10 mouse cellular contexts compared by ENCODE assay signal in the genomic region with DNA sequence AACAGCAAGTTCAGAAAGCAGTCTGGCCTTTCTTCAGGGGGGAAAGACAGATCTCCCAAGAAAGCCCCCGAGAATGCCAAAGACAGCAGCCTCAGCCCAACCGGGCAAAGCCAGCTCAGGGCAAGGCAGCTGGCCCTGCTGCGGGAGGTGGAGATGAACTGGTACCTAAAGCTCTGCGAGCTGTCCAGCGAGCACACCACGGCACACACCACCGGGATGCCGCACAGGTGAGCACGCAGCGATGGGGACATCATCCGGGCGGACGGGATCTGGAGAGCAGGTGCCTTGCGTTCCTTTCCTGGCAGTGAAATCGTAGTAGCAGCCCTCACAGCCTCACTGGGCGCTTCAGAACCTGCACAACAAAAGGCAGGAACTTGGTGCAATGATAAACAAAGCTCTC.
DNase-seq lines count a peak whose midpoint lies in the region; ATAC-seq lines count a peak whose summit lies in the region.
"Had no signal": no experiment of that assay in that cellular context is flagged by ENCODE, and none has a peak within 500 bp of the region (broad histone marks: within the 10 kb centered on the region; RNA-seq: fewer than 3 reads in every experiment).

No protein-coding gene starts in this region.

- 7% methylated on average over 16 of the region's 16 CpGs for WGBS in forebrain, embryonic 12.5 days
- 9% methylated on average over 16 of the region's 16 CpGs for WGBS in midbrain, embryonic 12.5 days

- DNase-seq in kidney, postnatal 4 days: peak; percentile 5 to 6
- DNase-seq in kidney, adult 18-20 months: no peak
- DNase-seq in cerebellum, postnatal 10 days: peak; percentile 42 to 47
- no peak for DNase-seq in left cerebral cortex, postnatal 36 days (ENCODE audit: low spot score in 2 of 2)
- no peak for DNase-seq in thymus, postnatal 10 days (ENCODE audit: low spot score in 2 of 2)
- DNase-seq in MN1 (ENCODE audit: low spot score): no peak
- DNase-seq: heart, postnatal 36 days had no signal

- H3K4me1 ChIP-seq in forebrain, embryonic 12.5 days: peaks cover 6% of the 10 kb centered on the region
- peaks cover 4% of the 10 kb centered on the region; the same call in 1 of the 2 replicates for H3K4me1 ChIP-seq in midbrain, embryonic 12.5 days

- 0 out of 2 replicates have a peak overlapping the region, but pooled peaks have one; percentile 21 for H3K9ac ChIP-seq in forebrain, embryonic 12.5 days
- H3K9ac ChIP-seq in midbrain, embryonic 12.5 days (replicated peaks): peak overlapping the region; percentile 39; the same call in 1 of the 2 replicates

- no peaks in the 10 kb centered on the region for H3K9me3 ChIP-seq in forebrain, embryonic 12.5 days
- no peaks in the 10 kb centered on the region for H3K9me3 ChIP-seq in midbrain, embryonic 12.5 days

- ATAC-seq in forebrain, embryonic 12.5 days (ENCODE audit: low FRiP score): peak; percentile 53; the same call in 1 of the 2 replicates
- no peak for ATAC-seq in midbrain, embryonic 12.5 days (ENCODE audit: low FRiP score, low read depth)

- H3K27me3 ChIP-seq in forebrain, embryonic 12.5 days: peaks cover 7% of the 10 kb centered on the region
- H3K27me3 ChIP-seq in midbrain, embryonic 12.5 days: peaks cover 5% of the 10 kb centered on the region; the same call in 1 of the 2 replicates

- H3K4me3 ChIP-seq in forebrain, embryonic 12.5 days (replicated peaks): peak overlapping the region; percentile 32
- H3K4me3 ChIP-seq in midbrain, embryonic 12.5 days: peak overlapping the region; percentile 38
- H3K4me3 ChIP-seq: myocyte had no signal

- no peaks in the 10 kb centered on the region for H3K36me3 ChIP-seq in forebrain, embryonic 12.5 days (replicated peaks)
- no peaks in the 10 kb centered on the region for H3K36me3 ChIP-seq in midbrain, embryonic 12.5 days

- intact Hi-C loops in left cerebral cortex, postnatal 36 days (cut with DNase I): no loop called here

- peak overlapping the region; percentile 56 for H3K4me2 ChIP-seq in forebrain, embryonic 12.5 days
- peak overlapping the region; percentile 60 for H3K4me2 ChIP-seq in midbrain, embryonic 12.5 days (replicated peaks)

- H3K27ac ChIP-seq in forebrain, embryonic 12.5 days: no peak overlapping the region
- no peak overlapping the region for H3K27ac ChIP-seq in midbrain, embryonic 12.5 days (replicated peaks)

Comparison
In these comparisons a context has a peak if more than half of its experiments do, and no peak if none do; other contexts are left out.
1. DNase-seq: peak in kidney, postnatal 4 days (2 of 2) and cerebellum, postnatal 10 days (2 of 2); none in kidney, adult 18-20 months (single experiment), left cerebral cortex, postnatal 36 days (0 of 2), thymus, postnatal 10 days (0 of 2) and MN1 (single experiment).